Mouse (Mus musculus) olfactory bulb, adult 2 months (tissue): ENCODE results near the gene Fam227b.

Experiments
- CTCF ChIP-seq: fragments of 200-500 bp; IDR thresholded peaks from 2 replicates; pipeline ENCODE4 v1.5.1; 2012; ENCODE audit warnings: low read depth, mild to moderate bottlenecking, low read length, moderate library complexity; ENCODE audit not compliant: insufficient read depth
- POLR2A ChIP-seq: fragments of 200-500 bp; IDR thresholded peaks from 2 replicates; pipeline ENCODE4 v1.6.1; 2012; ENCODE audit warnings: mild to moderate bottlenecking, low read depth, low read length, moderate library complexity; ENCODE audit not compliant: insufficient read depth

DNA sequence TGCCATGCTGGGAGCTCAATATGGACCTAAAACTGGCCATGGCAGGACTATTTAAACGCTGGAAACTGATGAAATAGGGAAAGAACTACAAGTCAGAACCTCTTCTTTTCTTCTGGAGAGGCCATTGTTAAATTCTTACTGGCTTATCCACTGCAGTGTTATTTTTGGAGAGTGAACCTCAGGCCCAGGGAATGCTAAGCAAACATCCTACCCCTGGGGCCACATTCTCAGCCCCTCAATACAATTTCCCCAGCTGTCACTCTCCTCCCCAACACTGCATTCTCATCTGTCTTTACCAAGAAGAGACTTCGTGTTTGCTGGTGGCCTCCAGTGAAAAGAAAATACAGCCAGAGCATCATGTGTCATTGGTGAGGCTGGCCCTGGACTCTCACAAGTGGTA, 87.0 kb downstream of the Fam227b start:
- TF ChIP-seq CTCF (no peak), POLR2A (no peak)
